Mouse (Mus musculus) small intestine, adult 2 months (tissue): Measurements from ENCODE around the gene Tpm3. TPM values are rescaled to one million over a fixed set of nuclear protein-coding genes. Genes with fewer than 3 reads are reported as not detected.

Experiments used
- H3K27ac ChIP-seq: fragments of 200-500 bp; 2 replicates; pipeline ENCODE4 v1.5.1; 2012; ENCODE audit warnings: low read depth, low read length, control low read depth, inconsistent platforms; ENCODE audit not compliant: insufficient read depth
- H3K27me3 ChIP-seq: fragments of 200-500 bp; 2 replicates; pipeline ENCODE4 v1.6.1; 2012; ENCODE audit warnings: mild to moderate bottlenecking, moderate library complexity, low read length, inconsistent platforms; ENCODE audit not compliant: control insufficient read depth, insufficient read depth
- H3K36me3 ChIP-seq: fragments of 200-500 bp; 2 replicates; pipeline ENCODE4 v1.6.1; 2012; ENCODE audit warnings: mild to moderate bottlenecking, low read length, control low read depth, inconsistent platforms; ENCODE audit not compliant: control insufficient read depth, insufficient read depth
- H3K4me1 ChIP-seq: fragments of 200-500 bp; 2 replicates; pipeline ENCODE4 v1.6.1; 2012; ENCODE audit warnings: low read length, inconsistent platforms, mixed read lengths; ENCODE audit not compliant: control insufficient read depth, insufficient read depth, insufficient read length
- H3K4me3 ChIP-seq: fragments of 200-500 bp; 2 replicates; pipeline ENCODE4 v1.5.1; 2012; ENCODE audit warnings: low read depth, mild to moderate bottlenecking, control low read depth, inconsistent platforms, low read length, moderate library complexity
- CTCF ChIP-seq: fragments of 200-500 bp; IDR thresholded peaks from 2 replicates; pipeline ENCODE4 v1.5.1; 2012; ENCODE audit warnings: low read depth, mild to moderate bottlenecking, control low read depth, inconsistent platforms, low read length, moderate library complexity, mixed read lengths; ENCODE audit not compliant: insufficient replicate concordance, insufficient read length; ENCODE audit errors: extremely low read depth
- POLR2A ChIP-seq: fragments of 200-500 bp; IDR thresholded peaks from 2 replicates; pipeline ENCODE4 v1.6.1; 2012; ENCODE audit warnings: low read depth, mild to moderate bottlenecking, control low read depth, inconsistent platforms, low read length, moderate library complexity
- WGBS: fragments of 180-500 bp; shearing (Covaris S2); methylation state at CpG from one replicate; pipeline ENCODE4 v1.1.7; 2018; 5-methylcytosine and 5-hydroxymethylcytosine counted together
- polyA plus RNA-seq: library from polyadenylated mRNA; depleted of rRNA; stranded (reverse); fragments of >200 nt; gene quantifications from 2 replicates; pipeline ENCODE4 v1.2.3, GENCODE M21; 2012; rRNA removed

The Tpm3 gene
- polyA plus RNA-seq, 1 experiment: 101 TPM

DNA sequence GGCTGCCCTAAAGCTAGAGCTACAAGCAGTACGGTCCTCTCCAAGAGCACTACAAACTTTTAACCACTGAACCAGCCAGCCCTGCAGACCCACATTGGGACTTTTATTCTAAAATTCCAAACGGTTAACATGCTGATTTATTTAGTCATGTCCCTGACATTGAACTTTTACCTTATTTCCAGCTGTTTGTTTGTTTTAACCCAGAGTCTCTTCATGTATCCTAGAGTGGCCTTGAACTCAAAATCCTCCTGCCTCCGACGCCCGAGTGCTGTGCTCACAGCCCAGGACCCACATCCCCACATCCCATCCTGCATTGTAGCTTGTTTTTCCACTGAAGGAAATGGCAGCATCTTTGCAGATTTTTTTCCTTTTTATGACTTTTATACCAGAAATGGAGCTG is 62.5 kb downstream of the Tpm3 start:
- no peak overlapping the region for H3K27ac ChIP-seq
- WGBS: 59% methylated on average over 5 of the region's 5 CpGs
- H3K36me3 ChIP-seq: no peaks in the 10 kb centered on the region
- no peaks in the 10 kb centered on the region for H3K27me3 ChIP-seq
- TF ChIP-seq CTCF (no peak), POLR2A (no peak)
- H3K4me1 ChIP-seq: no peaks in the 10 kb centered on the region
- H3K4me3 ChIP-seq: no peak overlapping the region

DNA sequence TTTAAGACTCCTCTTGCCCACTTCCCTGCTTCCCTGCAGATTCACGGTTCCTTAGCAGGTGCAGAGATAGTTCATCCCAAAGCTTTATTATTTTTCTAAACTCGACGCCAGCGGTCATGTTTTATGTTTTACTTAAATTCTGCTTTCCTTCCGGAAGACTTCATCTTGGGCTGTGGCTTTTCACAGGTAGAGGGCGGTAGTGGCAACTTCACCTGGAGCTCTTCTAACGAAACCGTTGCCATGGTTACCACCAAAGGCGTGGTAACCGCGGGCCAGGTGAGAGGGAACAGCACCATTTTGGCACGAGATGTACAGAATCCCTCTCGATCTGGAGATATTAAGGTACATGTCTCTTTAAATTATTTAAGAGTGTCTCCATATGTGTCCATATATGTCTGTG is 64.2 kb downstream of the Tpm3 start:
- H3K4me1 ChIP-seq: no peaks in the 10 kb centered on the region
- TF ChIP-seq CTCF: peak; percentile 29; the same call in 1 of the 2 replicates
- no peak for TF ChIP-seq POLR2A
- no peaks in the 10 kb centered on the region for H3K36me3 ChIP-seq
- no peaks in the 10 kb centered on the region for H3K27me3 ChIP-seq
- H3K4me3 ChIP-seq: no peak overlapping the region
- no peak overlapping the region for H3K27ac ChIP-seq
- WGBS: 35% methylated on average over 13 of the region's 13 CpGs

DNA sequence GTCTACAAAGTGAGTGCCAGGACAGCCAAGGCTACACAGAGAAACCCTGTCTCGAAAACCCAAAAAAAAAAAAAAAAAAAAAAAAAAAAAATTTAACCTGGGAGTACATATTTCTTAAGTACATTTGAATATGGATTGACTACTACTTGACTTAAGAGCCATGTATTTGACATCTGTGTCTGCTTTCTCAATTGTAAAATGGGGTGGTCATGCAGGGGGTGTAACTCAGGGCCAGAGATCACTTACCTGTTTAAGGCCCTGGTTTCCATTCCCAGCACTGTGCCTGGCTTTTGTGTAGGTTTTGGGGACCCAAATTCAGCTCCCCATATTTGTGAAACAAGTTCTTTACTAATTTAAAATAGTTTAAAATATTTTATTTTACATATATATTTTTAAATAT is 65.2 kb downstream of the Tpm3 start:
- no peaks in the 10 kb centered on the region for H3K4me1 ChIP-seq
- H3K4me3 ChIP-seq: no peak overlapping the region
- no peaks in the 10 kb centered on the region for H3K27me3 ChIP-seq
- no peak overlapping the region for H3K27ac ChIP-seq
- 57% methylated on average over 1 of the region's 1 CpGs for WGBS
- no peaks in the 10 kb centered on the region for H3K36me3 ChIP-seq
- TF ChIP-seq POLR2A: no peak
- TF ChIP-seq CTCF: no peak

DNA sequence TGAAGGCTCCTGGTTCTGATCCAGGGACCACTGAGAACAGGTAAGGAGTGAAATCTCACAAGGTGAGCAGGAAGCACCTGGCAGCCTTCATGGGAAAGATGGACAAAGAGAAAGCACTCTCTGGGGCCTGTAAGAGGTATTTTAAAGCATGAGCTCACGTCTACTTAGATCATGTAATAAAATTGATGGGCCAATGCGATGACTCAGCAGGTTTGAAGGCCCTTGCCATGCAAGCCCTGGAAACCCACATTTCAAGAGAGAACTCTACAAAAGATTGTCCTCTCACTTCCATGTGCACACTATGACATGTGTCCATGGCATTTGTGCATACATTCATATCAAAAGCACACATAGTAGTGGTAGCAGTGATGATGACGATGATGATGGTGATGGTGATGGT is 67.5 kb downstream of the Tpm3 start:
- TF ChIP-seq POLR2A (no peak), CTCF (no peak)
- H3K4me3 ChIP-seq: no peak overlapping the region
- no peaks in the 10 kb centered on the region for H3K36me3 ChIP-seq
- no peaks in the 10 kb centered on the region for H3K27me3 ChIP-seq
- H3K27ac ChIP-seq: no peak overlapping the region
- H3K4me1 ChIP-seq: no peaks in the 10 kb centered on the region
- WGBS: 86% methylated on average over 3 of the region's 3 CpGs

DNA sequence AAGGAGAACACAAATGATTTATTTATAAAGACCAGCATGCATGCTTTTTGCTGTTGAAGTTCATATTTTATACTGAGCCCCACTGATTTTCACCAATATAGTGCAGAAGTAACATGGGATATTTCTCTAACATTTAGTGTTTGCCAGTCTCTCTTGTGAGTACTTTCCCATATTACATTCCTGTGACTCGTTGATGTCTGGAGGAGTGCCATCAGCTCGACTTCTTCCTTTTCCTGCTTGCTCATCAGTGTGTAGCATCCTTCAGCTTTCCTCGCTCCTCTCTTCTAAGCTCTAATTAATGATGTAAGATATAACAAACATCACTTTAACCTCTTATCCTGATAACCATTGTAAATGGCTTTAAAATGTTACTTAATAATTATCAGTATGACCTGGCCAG is 73.0 kb downstream of the Tpm3 start:
- Histone ChIP-seq H3K36me3 (no peaks in the 10 kb centered on the region), H3K27me3 (no peaks in the 10 kb centered on the region), H3K4me1 (no peaks in the 10 kb centered on the region), H3K4me3 (no peak overlapping the region), H3K27ac (no peak overlapping the region)
- WGBS: 62% methylated on average over 3 of the region's 3 CpGs
- TF ChIP-seq POLR2A (no peak), CTCF (no peak)

DNA sequence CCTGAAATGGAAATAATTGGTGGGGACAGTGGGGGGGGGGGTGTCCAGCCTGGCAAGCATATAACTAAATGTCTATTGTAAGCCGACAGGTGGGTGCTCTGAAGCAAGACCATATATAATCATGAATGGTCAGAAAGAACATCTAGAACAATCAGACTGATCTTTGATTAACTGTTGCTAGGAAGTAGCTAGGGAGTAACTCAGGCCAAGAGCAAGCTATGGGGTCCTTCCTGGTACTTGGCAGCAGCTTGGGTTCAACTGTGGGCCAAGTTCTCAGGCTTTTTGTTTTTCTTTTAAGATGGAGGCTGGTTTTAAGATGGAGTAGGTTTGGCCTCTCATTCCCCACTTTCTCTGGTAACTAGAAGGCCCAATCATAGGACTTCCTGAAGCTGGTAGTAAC is 74.2 kb downstream of the Tpm3 start:
- TF ChIP-seq POLR2A (no peak), CTCF (no peak)

More for the DNA sequence above, 74.2 kb downstream of the Tpm3 start:
- H3K4me3 ChIP-seq: no peak overlapping the region
- H3K27me3 ChIP-seq: no peaks in the 10 kb centered on the region
- H3K4me1 ChIP-seq: no peaks in the 10 kb centered on the region
- no peak overlapping the region for H3K27ac ChIP-seq
- no peaks in the 10 kb centered on the region for H3K36me3 ChIP-seq
- WGBS: 87% methylated on average over 1 of the region's 1 CpGs

Other genes with a start within 250 kb of the Tpm3 start
- gene She, start 241.3 kb upstream of the Tpm3 start, polyA plus RNA-seq: 0.56 and 0.79 TPM in 2 replicates
- 3.0 and 3.7 TPM in 2 replicates for gene Il6ra, start 159.5 kb upstream of the Tpm3 start, polyA plus RNA-seq
- 8.3 and 13.5 TPM in 2 replicates for gene Atp8b2, start 109.1 kb upstream of the Tpm3 start, polyA plus RNA-seq
- gene Hax1, start 73.9 kb upstream of the Tpm3 start, polyA plus RNA-seq: 11.6 and 22.1 TPM in 2 replicates
- 12.9 and 18.1 TPM in 2 replicates for gene 4933434E20Rik, start 21.0 kb upstream of the Tpm3 start, polyA plus RNA-seq
- gene Ubap2l, start 20.0 kb upstream of the Tpm3 start, polyA plus RNA-seq: 26.4 and 52.2 TPM in 2 replicates
- gene Nup210l, start 31.5 kb downstream of the Tpm3 start, polyA plus RNA-seq: 0.10 and 0.15 TPM in 2 replicates
- gene Rps27, start 141.0 kb downstream of the Tpm3 start, polyA plus RNA-seq: 581 and 835 TPM in 2 replicates
- 1.1 and 2.0 TPM in 2 replicates for gene Rab13, start 141.0 kb downstream of the Tpm3 start, polyA plus RNA-seq
- gene Jtb, start 158.9 kb downstream of the Tpm3 start, polyA plus RNA-seq: 70.7 and 84.2 TPM in 2 replicates
- 6.6 and 7.0 TPM in 2 replicates for gene Creb3l4, start 170.9 kb downstream of the Tpm3 start, polyA plus RNA-seq
- gene Slc39a1, start 175.5 kb downstream of the Tpm3 start, polyA plus RNA-seq: 46.2 and 72.7 TPM in 2 replicates
- 31.4 and 57.0 TPM in 2 replicates for gene Crtc2, start 181.5 kb downstream of the Tpm3 start, polyA plus RNA-seq
- gene Dennd4b, start 192.5 kb downstream of the Tpm3 start, polyA plus RNA-seq: 10.7 and 14.1 TPM in 2 replicates
- gene Gatad2b, start 220.5 kb downstream of the Tpm3 start, polyA plus RNA-seq: 9.0 and 15.1 TPM in 2 replicates